Mouse (Mus musculus): ENCODE measurements around the gene Faap100. TPM values are rescaled to one million over a fixed set of nuclear protein-coding genes. Genes with fewer than 3 reads are reported as not detected.
"Not testable (repeated sequence)": the region's sequence is repeated elsewhere in the genome, so short reads cannot be mapped to it uniquely, and the experiment has no call there.

Gene Faap100
- polyA plus RNA-seq, 1 experiment: 30.3 TPM

GRCm38 (mm10) chr11:120356319-120356840, 22.2 kb downstream of the Faap100 start:
- Histone ChIP-seq H3K27me3 (replicated peaks; ENCODE audit: control insufficient read depth, insufficient read depth, low read length) (no peaks in the 10 kb centered on the region), H3K4me3 (ENCODE audit: insufficient read depth, low read depth, low read length) (no peak overlapping the region), H3K36me3 (ENCODE audit: control insufficient read depth, insufficient read depth, low read length) (no peaks in the 10 kb centered on the region), H3K27ac (ENCODE audit: insufficient read depth, low read depth, low read length) (no peak overlapping the region), H3K4me1 (ENCODE audit: control insufficient read depth, insufficient read depth, low read length) (peaks cover 12% of the 10 kb centered on the region)
- TF ChIP-seq CTCF (conservative IDR thresholded peaks at IDR 0.05; ENCODE audit: insufficient read depth, insufficient read length, low read depth, low read length): no peak
- no peak for TF ChIP-seq POLR2A (IDR thresholded peaks at IDR 0.05; ENCODE audit: low read depth, low read length)
- WGBS: 79% methylated on average over 15 of the region's 15 CpGs
- no peak for DNase-seq

- H3K4me1 ChIP-seq (ENCODE audit: control insufficient read depth, insufficient read depth, low read length): peaks cover 20% of the 10 kb centered on the region
- DNase-seq: no peak
- TF ChIP-seq POLR2A (IDR thresholded peaks at IDR 0.05; ENCODE audit: low read depth, low read length) (no peak), CTCF (conservative IDR thresholded peaks at IDR 0.05; ENCODE audit: insufficient read depth, insufficient read length, low read depth, low read length) (no peak)
- H3K27ac ChIP-seq (ENCODE audit: insufficient read depth, low read depth, low read length): no peak overlapping the region
- H3K4me3 ChIP-seq (ENCODE audit: insufficient read depth, low read depth, low read length): no peak overlapping the region
- H3K36me3 ChIP-seq (ENCODE audit: control insufficient read depth, insufficient read depth, low read length): no peaks in the 10 kb centered on the region
- 74% methylated on average over 5 of the region's 5 CpGs for WGBS
- H3K27me3 ChIP-seq (replicated peaks; ENCODE audit: control insufficient read depth, insufficient read depth, low read length): no peaks in the 10 kb centered on the region
These were observed 23.1 kb downstream of the Faap100 start for GRCm38 (mm10) chr11:120355277-120356039.

- H3K27ac ChIP-seq (ENCODE audit: insufficient read depth, low read depth, low read length): no peak overlapping the region
- WGBS: 82% methylated on average over 17 of the region's 17 CpGs
- H3K36me3 ChIP-seq (ENCODE audit: control insufficient read depth, insufficient read depth, low read length): no peaks in the 10 kb centered on the region
- H3K4me1 ChIP-seq (ENCODE audit: control insufficient read depth, insufficient read depth, low read length): peaks cover 20% of the 10 kb centered on the region
- no peaks in the 10 kb centered on the region for H3K27me3 ChIP-seq (replicated peaks; ENCODE audit: control insufficient read depth, insufficient read depth, low read length)
- H3K4me3 ChIP-seq (ENCODE audit: insufficient read depth, low read depth, low read length): no peak overlapping the region
- no peak for DNase-seq
- no peak for TF ChIP-seq POLR2A (IDR thresholded peaks at IDR 0.05; ENCODE audit: low read depth, low read length)
- TF ChIP-seq CTCF (conservative IDR thresholded peaks at IDR 0.05; ENCODE audit: insufficient read depth, insufficient read length, low read depth, low read length): no peak
These were observed 24.0 kb downstream of the Faap100 start for GRCm38 (mm10) chr11:120354304-120355276.

- TF ChIP-seq CTCF (conservative IDR thresholded peaks at IDR 0.05; ENCODE audit: insufficient read depth, insufficient read length, low read depth, low read length): peak; percentile 78
- no peak for TF ChIP-seq POLR2A (IDR thresholded peaks at IDR 0.05; ENCODE audit: low read depth, low read length)
- peak; percentile 89 for DNase-seq
- Histone ChIP-seq H3K4me3 (ENCODE audit: insufficient read depth, low read depth, low read length) (peak overlapping the region; percentile 7; the same call in 1 of the 2 replicates), H3K36me3 (ENCODE audit: control insufficient read depth, insufficient read depth, low read length) (no peaks in the 10 kb centered on the region), H3K4me1 (ENCODE audit: control insufficient read depth, insufficient read depth, low read length) (peaks cover 20% of the 10 kb centered on the region), H3K27me3 (replicated peaks; ENCODE audit: control insufficient read depth, insufficient read depth, low read length) (no peaks in the 10 kb centered on the region), H3K27ac (ENCODE audit: insufficient read depth, low read depth, low read length) (peak overlapping the region; percentile 57)
- WGBS: 27% methylated on average over 26 of the region's 26 CpGs
These were observed 24.9 kb downstream of the Faap100 start for GRCm38 (mm10) chr11:120353500-120354303.

GRCm38 (mm10) chr11:120352571-120353290, 25.8 kb downstream of the Faap100 start:
- Histone ChIP-seq H3K4me3 (ENCODE audit: insufficient read depth, low read depth, low read length) (no peak overlapping the region), H3K36me3 (ENCODE audit: control insufficient read depth, insufficient read depth, low read length) (no peaks in the 10 kb centered on the region), H3K4me1 (ENCODE audit: control insufficient read depth, insufficient read depth, low read length) (peaks cover 20% of the 10 kb centered on the region), H3K27me3 (replicated peaks; ENCODE audit: control insufficient read depth, insufficient read depth, low read length) (no peaks in the 10 kb centered on the region), H3K27ac (ENCODE audit: insufficient read depth, low read depth, low read length) (peak overlapping the region; percentile 24)
- TF ChIP-seq CTCF (conservative IDR thresholded peaks at IDR 0.05; ENCODE audit: insufficient read depth, insufficient read length, low read depth, low read length) (no peak), POLR2A (IDR thresholded peaks at IDR 0.05; ENCODE audit: low read depth, low read length) (peak; percentile 15)
- 40% methylated on average over 13 of the region's 13 CpGs for WGBS
- DNase-seq: peak; percentile 67

- peaks cover 20% of the 10 kb centered on the region for H3K4me1 ChIP-seq (ENCODE audit: control insufficient read depth, insufficient read depth, low read length)
- 95% methylated on average over 5 of the region's 5 CpGs for WGBS
- H3K4me3 ChIP-seq (ENCODE audit: insufficient read depth, low read depth, low read length); H3K27ac ChIP-seq (ENCODE audit: insufficient read depth, low read depth, low read length); H3K36me3 ChIP-seq (ENCODE audit: control insufficient read depth, insufficient read depth, low read length); H3K27me3 ChIP-seq (replicated peaks; ENCODE audit: control insufficient read depth, insufficient read depth, low read length); DNase-seq: not testable (repeated sequence)
These were observed 26.5 kb downstream of the Faap100 start for GRCm38 (mm10) chr11:120352093-120352350.
